Mouse (Mus musculus) embryonic fibroblast, embryonic 13.5 days (primary cell): ENCODE measurements around the gene 2810021J22Rik.
"Not testable (repeated sequence)": the region's sequence is repeated elsewhere in the genome, so short reads cannot be mapped to it uniquely, and the experiment has no call there.

ENCODE experiments used
- CTCF ChIP-seq: IDR thresholded peaks from 2 replicates; pipeline ENCODE4 v1.5.1; 2011; ENCODE audit warnings: mild to moderate bottlenecking, control low read depth, low read length, moderate library complexity, borderline replicate concordance; ENCODE audit not compliant: insufficient read depth
- POLR2A ChIP-seq: IDR thresholded peaks from 2 replicates; pipeline ENCODE4 v1.6.1; 2011; ENCODE audit warnings: low read depth, mild to moderate bottlenecking, control low read depth, low read length, moderate library complexity

DNA sequence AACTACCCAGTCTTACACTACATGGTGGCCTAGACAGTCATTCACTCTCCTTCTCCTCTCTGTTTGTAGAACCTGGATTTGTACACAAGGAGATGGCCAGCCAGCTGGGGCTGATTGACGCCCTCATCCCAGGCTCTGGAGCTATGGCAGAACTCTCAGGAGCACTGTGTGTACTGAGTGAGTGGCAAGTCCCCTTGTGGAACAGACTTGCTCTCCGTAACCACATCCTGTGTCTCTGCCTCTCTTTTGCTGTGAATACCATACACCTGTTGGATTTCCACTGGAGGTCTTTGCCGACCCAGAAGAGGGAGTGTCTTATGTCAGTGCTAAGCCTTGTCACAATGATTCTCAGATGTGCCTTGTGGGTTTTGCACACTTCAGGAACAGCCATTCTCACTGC is 34.5 kb upstream of the 2810021J22Rik start:
- TF ChIP-seq POLR2A, CTCF: not testable (repeated sequence)
